Mouse (Mus musculus): Measurements from ENCODE around the gene Zfp987. TPM values are rescaled to one million over a fixed set of nuclear protein-coding genes. Genes with fewer than 3 reads are reported as not detected.
"Not testable (repeated sequence)": the region's sequence is repeated elsewhere in the genome, so short reads cannot be mapped to it uniquely, and the experiment has no call there.

Zfp987 gene
- polyA plus RNA-seq, 1 experiment = not detected

GRCm38 (mm10) chr4:146168730-146169215 lies 71.7 kb downstream of the Zfp987 start:
- not testable (repeated sequence) for DNase-seq (ENCODE audit: low read depth)

- DNase-seq (ENCODE audit: low read depth) = peak; percentile 0
Observed at GRCm38 (mm10) chr4:146173378-146174226, 76.5 kb downstream of the Zfp987 start.

Other genes with a start within 250 kb of the Zfp987 start
- gene Zfp986, start 228.5 kb upstream of the Zfp987 start, polyA plus RNA-seq (2012; rRNA removed) = 0.14 and 0.18 TPM in 2 replicates
- gene Zfp600, start 59.5 kb downstream of the Zfp987 start, polyA plus RNA-seq (2012; rRNA removed) = not detected in 2 replicates